ENCODE assay signal across 20 mouse cellular contexts in genomic region chr2:44981646-44982045, GRCm38 (mm10). TPM values are rescaled to one million over a fixed set of nuclear protein-coding genes. Genes with fewer than 3 reads are reported as not detected.
DNase-seq lines count a peak whose midpoint lies in the region; ATAC-seq and TF ChIP-seq lines count a peak whose summit lies in the region.
"Had no signal": no experiment of that assay in that cellular context is flagged by ENCODE, and none has a peak within 500 bp of the region (broad histone marks: within the 10 kb centered on the region; RNA-seq: fewer than 3 reads in every experiment).

No protein-coding gene starts in this region.

- DNase-seq in thymus, adult 2 months: peak; percentile 41
- no peak for DNase-seq in thymus, adult 18-20 months
- peak; percentile 37 for DNase-seq in c-Kit-positive CD71-negative TER-119-negative erythroid progenitor cells, embryonic 14.5 days (ENCODE audit: low read depth)
- peak; percentile 47 for DNase-seq in thymus, postnatal 14 days
- DNase-seq in kidney, adult 11 months: no peak
- no peak for DNase-seq in embryo, embryonic 11 days
- DNase-seq: adrenal gland, postnatal 10 days; cerebellum, adult 9-10 months; layer of hippocampus, postnatal 36 days had no signal

- H3K27ac ChIP-seq in thymus, adult 2 months (ENCODE audit: control insufficient read depth, insufficient read depth, low read length): no peak overlapping the region
- no peak overlapping the region for H3K27ac ChIP-seq in midbrain, embryonic 15.5 days
- H3K27ac ChIP-seq: embryonic facial prominence, embryonic 15.5 days; forebrain, embryonic 12.5 days; heart, embryonic 13.5 days; hindbrain, embryonic 10.5 days; kidney, postnatal 0 days; limb, embryonic 10.5 days; liver, embryonic 12.5 days had no signal

- H3K4me2 ChIP-seq in midbrain, embryonic 15.5 days: no peak overlapping the region
- H3K4me2 ChIP-seq: embryonic facial prominence, embryonic 15.5 days; forebrain, embryonic 12.5 days; heart, embryonic 13.5 days; liver, embryonic 12.5 days had no signal

- no peak for TF ChIP-seq POLR2A in thymus, adult 2 months (IDR thresholded peaks at IDR 0.05; ENCODE audit: control insufficient read depth, extremely low read depth, insufficient read depth, low read length, poor library complexity)

- H3K4me3 ChIP-seq in thymus, adult 2 months (ENCODE audit: control insufficient read depth, insufficient read depth, low read length): no peak overlapping the region
- H3K4me3 ChIP-seq in megakaryocyte, embryonic 14.5 days (replicated peaks): peak overlapping the region; percentile 38
- H3K4me3 ChIP-seq in midbrain, embryonic 15.5 days: no peak overlapping the region
- H3K4me3 ChIP-seq: embryonic facial prominence, embryonic 15.5 days; forebrain, embryonic 12.5 days; heart, embryonic 13.5 days; hindbrain, embryonic 10.5 days; limb, embryonic 10.5 days; liver, embryonic 12.5 days had no signal

- no peak overlapping the region for H3K9ac ChIP-seq in midbrain, embryonic 15.5 days
- H3K9ac ChIP-seq: embryonic facial prominence, embryonic 15.5 days; forebrain, embryonic 12.5 days; heart, embryonic 13.5 days; liver, embryonic 12.5 days had no signal

- no peaks in the 10 kb centered on the region for H3K9me3 ChIP-seq in megakaryocyte, embryonic 14.5 days
- no peaks in the 10 kb centered on the region for H3K9me3 ChIP-seq in midbrain, embryonic 15.5 days
- H3K9me3 ChIP-seq: embryonic facial prominence, embryonic 15.5 days; forebrain, embryonic 12.5 days; heart, embryonic 13.5 days; hindbrain, embryonic 10.5 days; limb, embryonic 10.5 days; liver, embryonic 12.5 days had no signal

- H3K4me1 ChIP-seq in thymus, adult 2 months (replicated peaks; ENCODE audit: control insufficient read depth, insufficient read depth, low read length): peaks cover 19% of the 10 kb centered on the region
- H3K4me1 ChIP-seq in megakaryocyte, embryonic 14.5 days: peaks cover 82% of the 10 kb centered on the region
- H3K4me1 ChIP-seq in midbrain, embryonic 15.5 days: peaks cover 15% of the 10 kb centered on the region

- H3K36me3 ChIP-seq in thymus, adult 2 months (ENCODE audit: control insufficient read depth, insufficient read depth, low read length): no peaks in the 10 kb centered on the region
- peaks cover 23% of the 10 kb centered on the region for H3K36me3 ChIP-seq in megakaryocyte, embryonic 14.5 days (replicated peaks; ENCODE audit: low read length)
- no peaks in the 10 kb centered on the region for H3K36me3 ChIP-seq in midbrain, embryonic 15.5 days (replicated peaks)
- H3K36me3 ChIP-seq: embryonic facial prominence, embryonic 15.5 days; forebrain, embryonic 12.5 days; heart, embryonic 13.5 days; hindbrain, embryonic 10.5 days; limb, embryonic 10.5 days; liver, embryonic 12.5 days had no signal

- TF ChIP-seq CTCF in thymus, adult 2 months (IDR thresholded peaks at IDR 0.05; ENCODE audit: borderline replicate concordance, control insufficient read depth, extremely low read depth, insufficient read depth, low read length, poor library complexity): no peak

- no peaks in the 10 kb centered on the region for H3K27me3 ChIP-seq in thymus, adult 2 months (ENCODE audit: control insufficient read depth, insufficient read depth, low read length)
- no peaks in the 10 kb centered on the region for H3K27me3 ChIP-seq in megakaryocyte, embryonic 14.5 days (replicated peaks)
- H3K27me3 ChIP-seq in midbrain, embryonic 15.5 days (replicated peaks): no peaks in the 10 kb centered on the region
- H3K27me3 ChIP-seq: embryonic facial prominence, embryonic 15.5 days; heart, embryonic 13.5 days had no signal

- ATAC-seq in midbrain, embryonic 15.5 days (replicated peaks): no peak
- ATAC-seq: intestine, embryonic 16.5 days; liver, embryonic 12.5 days; lung, postnatal 0 days had no signal

- WGBS in thymus, adult 2 months: 12% methylated on average over 3 of the region's 3 CpGs
- WGBS in midbrain, embryonic 15.5 days: 91% methylated on average over 3 of the region's 3 CpGs

RNA-seq across cellular contexts. Expression of gene Gtdc1, which starts 54.2 kb away (rescaled TPM):
- polyA plus RNA-seq in thymus, adult 2 months (2012; rRNA removed): 11.1 and 13.9 TPM in 2 replicates
- polyA plus RNA-seq in megakaryocyte, embryonic 14.5 days (2012; ENCODE audit: insufficient read depth, low replicate concordance): 3.0 TPM in 1 of 2 replicates, not detected in the other
- polyA plus RNA-seq in midbrain, embryonic 15.5 days (2015; fragmentation: Nextera tagmentation; extraction: Ambion mirVana): 16.8 and 17.2 TPM in 2 replicates

Comparison
In these comparisons a context has a peak if more than half of its experiments do, and no peak if none do; other contexts are left out.
1. DNase-seq: peak in thymus, adult 2 months (single experiment), c-Kit-positive CD71-negative TER-119-negative erythroid progenitor cells, embryonic 14.5 days (single experiment) and thymus, postnatal 14 days (single experiment); none in thymus, adult 18-20 months (0 of 2), kidney, adult 11 months (single experiment) and embryo, embryonic 11 days (single experiment).